Mouse (Mus musculus): ENCODE measurements at regions not wholly inside any gene's neighbourhood (a gene's known extent, or its start where the extent isn't known, plus 50 kb on each side); places are given as distances from the start of the nearest gene placed in this dataset.

- DNase-seq = no peak
Observed at GRCm38 (mm10) chr12:31130434-31130833, 56.8 kb downstream of the Fam110c start.

DNA sequence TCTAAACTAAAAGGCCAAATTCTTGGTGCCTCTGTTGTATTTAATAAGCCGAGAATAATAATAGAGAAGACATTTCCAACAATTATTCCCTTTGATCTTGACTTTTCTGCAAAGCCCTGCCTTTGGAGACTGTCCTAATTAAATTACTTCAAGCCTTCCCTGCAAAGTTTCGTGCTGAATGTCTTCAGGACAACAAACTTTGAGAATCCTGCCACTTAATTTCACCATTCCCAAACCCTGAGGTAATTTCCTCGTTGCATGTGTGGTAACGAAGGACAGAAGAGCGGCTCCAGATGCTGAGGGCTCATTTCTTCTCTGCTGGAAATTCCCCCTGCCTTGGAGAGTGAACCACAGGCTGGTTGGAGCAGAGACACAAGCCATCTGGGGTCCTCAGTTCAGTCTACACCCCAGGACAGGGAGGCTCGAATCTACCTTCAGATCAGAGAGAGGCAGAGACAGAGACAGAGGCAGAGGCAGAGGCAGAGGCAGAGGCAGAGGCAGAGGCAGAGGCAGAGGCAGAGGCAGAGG is 60.9 kb downstream of the Fam110c start:
- peak; percentile 49 for DNase-seq

- DNase-seq = no peak
Observed at GRCm38 (mm10) chr12:31136364-31136763, 62.7 kb downstream of the Fam110c start.

- DNase-seq = no peak
Observed at GRCm38 (mm10) chr12:31136911-31137310, 63.2 kb downstream of the Fam110c start.

GRCm38 (mm10) chr12:31137431-31137830 is 63.8 kb downstream of the Fam110c start:
- no peak for DNase-seq

- peak; percentile 47 for DNase-seq
Observed at GRCm38 (mm10) chr12:31139853-31140252, 66.2 kb downstream of the Fam110c start.

- DNase-seq = no peak
Observed at GRCm38 (mm10) chr12:31143266-31143665, 69.6 kb downstream of the Fam110c start.

GRCm38 (mm10) chr12:31145032-31145781 is 71.5 kb downstream of the Fam110c start:
- no peak for DNase-seq

DNA sequence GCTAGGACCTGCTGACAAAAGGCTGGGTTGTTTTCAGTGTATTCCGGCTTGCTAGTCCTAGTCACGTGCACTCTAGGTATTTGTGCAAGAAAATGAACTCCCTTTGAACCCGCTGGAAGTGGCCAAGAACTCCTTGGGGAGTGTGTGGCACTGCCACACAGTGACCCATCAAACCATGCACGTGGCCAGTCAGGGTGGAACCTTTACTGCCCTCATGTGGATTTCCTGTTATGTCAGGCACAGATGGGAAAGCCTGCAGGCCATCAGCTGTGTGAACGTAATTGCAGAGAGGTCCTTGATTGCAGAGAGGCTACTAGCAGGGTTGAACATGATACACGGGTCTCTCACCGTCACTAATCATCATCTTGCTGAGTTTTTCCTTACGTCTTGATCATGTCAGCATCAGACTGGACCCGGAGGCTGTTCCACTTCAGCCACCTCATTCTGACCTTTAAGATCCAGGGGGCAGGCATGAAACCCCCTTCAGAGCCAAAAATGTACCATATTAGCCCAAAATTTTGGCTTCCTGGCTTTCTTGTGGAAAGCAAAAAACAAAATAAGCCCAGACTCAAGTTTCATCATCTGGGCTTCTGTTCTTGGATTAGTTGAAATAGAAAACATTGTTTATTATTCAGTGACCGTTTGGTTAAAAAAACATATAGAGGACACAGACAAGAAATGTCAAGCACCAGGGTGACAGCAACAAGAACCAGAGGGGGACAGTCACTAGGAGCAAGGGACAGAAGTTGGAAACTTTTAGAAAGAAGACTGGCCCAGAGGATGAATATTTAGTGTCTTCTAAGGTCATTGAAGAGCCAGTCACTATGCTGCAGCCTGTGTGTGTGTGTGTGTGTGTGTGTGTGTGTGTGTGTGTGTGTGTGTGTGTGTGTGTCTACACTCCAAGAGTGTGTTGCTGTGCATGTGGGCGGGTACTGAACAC is 75.0 kb downstream of the Fam110c start:
- no peak for DNase-seq

- no peak for DNase-seq
Observed at GRCm38 (mm10) chr12:31153720-31154119, 80.1 kb downstream of the Fam110c start.

DNA sequence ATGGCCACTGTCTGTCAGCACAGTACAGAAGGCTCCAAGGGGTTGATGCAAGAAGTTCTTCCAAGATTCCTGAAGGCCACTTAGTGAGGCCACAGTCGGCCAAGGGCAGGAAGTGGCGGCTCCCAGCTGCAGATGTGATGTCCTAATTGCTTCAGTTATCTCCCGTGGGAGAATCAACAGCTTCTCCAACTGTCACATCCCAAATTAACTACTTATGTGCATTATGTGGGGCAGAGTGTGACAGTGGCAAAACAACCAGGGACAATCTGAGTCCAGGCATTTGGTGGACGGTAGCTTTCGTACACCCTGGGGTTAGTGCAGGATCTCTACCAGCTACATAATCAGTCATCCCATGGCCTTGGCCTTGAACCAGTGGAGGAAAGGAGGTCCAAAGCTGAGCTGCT is 80.9 kb downstream of the Fam110c start:
- peak; percentile 42 for DNase-seq

GRCm38 (mm10) chr12:31156154-31156720 is 82.6 kb downstream of the Fam110c start:
- DNase-seq = no peak

DNA sequence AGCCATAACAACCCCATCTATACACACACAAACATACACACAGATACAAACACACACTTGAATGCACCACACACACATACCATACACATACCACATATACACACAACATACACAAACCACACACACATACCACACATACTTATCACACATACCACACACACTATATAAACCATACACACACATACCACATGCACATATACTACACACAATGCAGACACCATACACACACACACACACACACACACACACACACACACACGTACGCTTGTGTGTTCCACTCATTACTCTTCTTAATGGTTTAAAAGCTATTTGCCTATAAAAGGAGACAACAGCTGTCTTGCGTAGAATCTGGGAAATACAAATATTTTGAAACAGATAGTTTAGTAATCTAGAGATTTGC is 83.1 kb upstream of the Gm6993 start:
- no peak for DNase-seq

DNA sequence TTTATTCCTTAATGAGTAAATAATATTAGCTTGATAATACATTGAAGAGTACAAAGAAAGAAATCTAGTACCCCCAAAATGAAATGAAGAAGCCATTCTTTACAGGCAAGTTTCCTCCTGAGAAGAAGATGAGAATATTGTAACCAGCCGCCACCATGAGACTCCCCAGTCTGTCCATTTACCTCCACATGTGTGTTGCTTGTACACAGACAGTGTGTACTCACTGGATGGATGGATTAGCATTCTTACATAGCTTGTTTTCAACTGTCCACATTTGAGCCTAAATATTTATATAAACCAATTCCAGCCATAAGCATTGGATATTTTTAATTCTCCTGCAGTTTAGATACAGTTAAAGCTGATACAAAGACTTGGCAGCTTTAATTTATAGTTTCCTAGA is 82.7 kb upstream of the Gm6993 start:
- no peak for DNase-seq

DNA sequence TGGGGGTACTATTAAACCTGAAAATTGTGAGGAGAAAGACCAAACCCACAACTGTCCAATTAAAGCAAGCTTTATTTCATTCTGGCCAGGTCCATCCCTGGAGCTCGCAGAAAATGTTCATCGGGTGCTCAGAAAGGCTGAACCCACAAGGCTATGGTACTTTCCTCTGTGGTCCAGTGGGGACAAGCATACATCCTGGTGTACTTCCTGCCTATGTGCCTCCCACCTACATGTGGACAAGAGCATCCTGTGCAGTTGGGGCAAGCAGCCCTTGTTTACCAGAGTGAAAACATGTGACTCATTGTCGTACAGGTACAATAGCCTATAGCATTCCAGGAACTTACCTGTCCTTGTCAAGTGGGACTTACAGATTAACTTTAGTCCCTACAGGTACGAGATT is 81.7 kb upstream of the Gm6993 start:
- DNase-seq = no peak

DNA sequence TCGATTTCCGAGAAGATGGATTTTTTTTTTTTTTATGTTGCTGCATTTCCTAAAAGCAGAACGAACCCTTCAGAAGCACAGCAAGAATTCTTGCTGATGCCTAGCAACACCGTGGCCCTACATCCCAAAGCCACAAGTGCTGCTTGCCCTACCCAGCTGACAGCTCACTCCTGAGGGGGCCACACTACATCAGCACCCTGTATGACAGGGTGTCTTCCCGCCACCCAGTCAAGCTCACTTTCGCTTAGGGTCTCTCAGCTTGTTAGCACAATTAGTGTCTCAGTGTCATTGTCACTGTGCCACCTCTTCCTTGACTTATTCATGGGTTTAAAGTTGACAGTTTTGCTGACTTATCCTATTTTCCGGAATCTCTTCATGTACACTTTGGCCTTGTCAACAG is 81.2 kb upstream of the Gm6993 start:
- DNase-seq = no peak

DNA sequence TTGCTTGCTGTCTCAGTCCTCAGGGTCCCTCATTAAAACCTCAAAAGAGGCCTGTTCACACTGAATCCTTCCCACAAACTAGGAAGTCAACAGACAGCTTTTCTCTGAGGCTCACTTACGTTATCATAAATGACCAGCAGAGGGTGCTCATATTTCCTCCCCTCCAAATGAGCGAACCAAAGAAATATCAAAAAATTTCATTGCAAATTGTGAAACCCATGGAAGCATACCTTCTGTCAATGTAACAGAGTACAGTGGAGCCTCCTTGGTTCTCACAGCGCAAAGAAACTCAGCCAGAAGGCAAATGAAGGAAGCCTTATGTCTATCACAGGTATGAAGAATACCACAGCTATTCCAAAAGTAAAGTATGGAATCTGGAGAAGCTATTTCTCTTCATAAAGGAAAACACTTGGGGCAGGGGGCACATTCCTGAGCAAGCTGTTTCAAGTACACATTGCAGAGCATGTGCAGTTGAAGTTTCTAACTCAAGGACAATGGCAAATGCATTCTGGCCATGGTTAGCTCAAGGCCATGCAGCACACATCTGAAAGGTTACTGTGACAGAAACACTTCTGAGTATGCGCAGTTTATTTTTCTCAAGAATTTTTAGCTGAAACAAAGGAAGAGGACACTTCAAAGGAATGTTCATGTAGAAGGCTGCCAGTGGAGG is 72.2 kb upstream of the Gm6993 start:
- peak; percentile 73 for DNase-seq

- no peak for DNase-seq
Observed at GRCm38 (mm10) chr12:31170111-31170510, 70.5 kb upstream of the Gm6993 start.

DNA sequence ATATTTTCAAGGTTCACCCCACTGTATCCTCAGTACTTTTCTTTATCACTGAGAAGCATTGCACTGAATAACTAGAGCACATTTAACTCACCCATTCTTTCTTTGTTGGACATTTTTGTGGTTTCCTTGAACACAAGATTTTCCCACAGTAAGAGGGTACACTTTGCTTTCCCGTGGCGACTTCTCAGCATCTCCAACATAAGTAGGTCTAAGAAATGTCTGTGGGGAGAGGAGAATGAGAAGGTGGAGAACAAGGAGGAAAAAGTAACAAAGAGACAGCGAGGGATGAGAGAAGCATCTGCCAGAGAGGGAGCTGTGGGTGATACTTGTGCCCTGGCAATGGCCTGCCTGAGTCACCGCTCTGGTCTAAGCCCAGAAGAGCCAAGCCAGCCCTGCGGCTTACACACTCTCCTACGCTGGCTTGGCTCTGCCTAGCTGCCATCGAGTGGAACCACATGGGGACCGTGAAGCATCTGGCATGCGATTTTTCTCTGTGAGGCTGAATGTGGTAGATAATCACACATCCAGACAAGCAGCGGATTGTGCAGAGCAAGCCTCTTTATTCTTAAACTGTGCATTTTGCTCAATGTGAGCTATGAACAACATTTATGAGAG is 69.9 kb upstream of the Gm6993 start:
- DNase-seq = peak; percentile 81

DNA sequence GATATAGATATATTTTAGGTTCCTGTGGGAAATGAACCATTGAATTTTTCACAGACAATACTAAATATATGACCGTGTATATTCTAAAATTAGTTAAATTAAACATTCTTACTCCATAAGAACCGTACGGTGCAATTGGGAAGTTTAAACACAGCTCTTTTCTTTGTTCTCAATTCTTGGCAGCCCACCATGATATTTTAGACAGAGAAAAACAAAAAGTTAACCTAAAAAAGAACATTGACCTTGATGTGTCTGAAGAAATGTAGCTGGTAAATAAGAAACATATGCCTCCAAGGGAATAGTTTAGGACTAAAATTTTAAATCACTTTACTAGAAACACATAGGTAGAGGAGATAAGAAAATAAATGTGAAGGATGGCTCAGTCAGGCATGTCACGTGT is 68.6 kb upstream of the Gm6993 start:
- DNase-seq = no peak

- DNase-seq = no peak
Observed at GRCm38 (mm10) chr12:31172451-31173318, 67.9 kb upstream of the Gm6993 start.

Data from lung, postnatal 10 days (tissue).